Mouse (Mus musculus): ENCODE data around the gene Pola2. TPM values are rescaled to one million over a fixed set of nuclear protein-coding genes. Genes with fewer than 3 reads are reported as not detected.

Gene Pola2
- total RNA-seq, 2 experiments from 2014 or later, result 4.6 to 5.5 TPM

GRCm38 (mm10) chr19:5942581-5942980 is 21.4 kb downstream of the Pola2 start:
- no peak for DNase-seq (ENCODE audit: low spot score in 2 of 2)
- intact Hi-C loops (cut with DNase I), result no loop called here

- intact Hi-C loops (cut with DNase I), result no loop called here
- no peak for DNase-seq (ENCODE audit: low spot score in 2 of 2)
Observed at GRCm38 (mm10) chr19:5940656-5941055, 23.3 kb downstream of the Pola2 start.

- no peak for DNase-seq (ENCODE audit: low spot score in 2 of 2)
- intact Hi-C loops (cut with DNase I), result no loop called here
Observed at GRCm38 (mm10) chr19:5940173-5940572, 23.8 kb downstream of the Pola2 start.

DNA sequence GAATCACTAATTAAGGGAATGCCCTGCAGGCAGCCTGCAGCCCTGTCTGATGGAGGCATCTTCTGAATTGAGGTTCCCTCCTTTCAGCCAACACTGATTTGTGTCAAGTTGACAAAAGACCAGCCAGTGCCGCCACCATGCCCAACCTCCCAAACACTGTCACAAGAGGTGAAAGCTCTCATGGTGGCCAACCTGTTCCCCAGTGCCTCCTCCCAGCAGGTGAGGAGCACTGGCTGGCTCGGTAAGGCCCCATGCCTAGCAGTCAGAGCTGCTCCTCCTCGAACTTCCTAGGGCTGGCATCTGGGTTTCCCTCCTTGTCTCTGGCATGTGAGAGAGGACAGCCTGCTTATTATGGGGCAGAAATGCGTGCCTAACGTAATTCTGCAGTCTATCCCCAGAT is 24.3 kb downstream of the Pola2 start:
- intact Hi-C loops (cut with DNase I), result no loop called here
- no peak for DNase-seq (ENCODE audit: low spot score in 2 of 2)

DNA sequence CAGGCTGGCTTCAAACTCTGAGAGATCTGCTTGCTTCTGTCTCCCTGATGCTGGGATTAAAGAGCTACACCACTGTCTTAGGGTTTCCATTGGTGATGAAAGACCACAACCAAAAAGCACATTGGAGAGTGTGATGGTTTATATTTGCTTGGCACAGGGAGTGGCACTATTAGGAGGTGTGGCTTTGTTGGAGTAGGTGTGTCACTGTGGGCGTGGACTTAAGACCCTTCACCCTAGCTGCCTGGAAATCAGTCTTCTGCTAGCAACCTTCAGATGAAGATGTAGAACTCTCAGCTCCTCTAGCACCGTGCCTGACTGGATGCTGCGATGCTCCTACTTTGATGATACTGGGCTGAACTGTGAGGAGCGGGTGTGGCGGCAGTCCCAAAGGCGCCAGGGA is 25.5 kb downstream of the Pola2 start:
- intact Hi-C loops (cut with DNase I), result no loop called here
- DNase-seq (ENCODE audit: low spot score in 2 of 2), result no peak

- intact Hi-C loops (cut with DNase I), result no loop called here
- DNase-seq (ENCODE audit: low spot score in 2 of 2), result no peak
Observed at GRCm38 (mm10) chr19:5937836-5938406, 26.1 kb downstream of the Pola2 start.

DNA sequence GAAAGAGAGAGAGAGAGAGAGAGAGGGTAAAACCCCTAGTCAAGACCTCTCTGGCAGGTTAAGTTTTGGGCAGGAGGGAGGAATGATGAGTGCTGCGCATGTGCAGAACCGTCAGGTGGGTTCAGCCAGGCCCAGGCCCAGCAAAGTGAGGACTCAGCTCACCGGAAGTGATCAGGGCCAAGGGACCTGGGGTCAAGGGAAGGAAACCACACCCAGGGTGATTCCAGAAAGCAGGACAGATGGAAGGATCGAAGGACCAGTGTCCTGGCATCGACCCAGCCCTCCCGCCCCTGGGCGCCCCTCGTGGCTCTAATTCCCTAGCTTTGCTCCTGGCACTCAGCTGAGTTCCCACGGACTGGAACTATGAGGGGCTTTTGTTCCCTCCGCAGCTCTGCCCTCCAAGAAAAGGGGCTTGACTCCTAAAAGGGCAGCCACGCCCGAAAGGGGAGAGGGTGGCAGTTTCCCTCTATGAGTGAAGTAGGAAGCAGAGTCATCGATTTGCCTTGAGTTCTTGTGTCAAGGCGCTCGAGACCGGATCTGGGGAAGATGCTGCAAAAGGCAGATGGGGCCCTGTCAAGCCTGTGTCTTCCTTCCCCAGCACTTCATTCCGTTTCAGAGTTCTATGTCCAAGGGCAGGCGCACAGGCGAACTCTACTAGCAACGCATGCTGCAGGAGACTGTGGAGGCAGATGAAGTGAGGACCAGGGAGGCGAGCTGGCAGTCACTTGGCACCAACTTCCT is 26.7 kb downstream of the Pola2 start:
- no peak for DNase-seq (ENCODE audit: low spot score in 2 of 2)
- intact Hi-C loops (cut with DNase I), result no loop called here

DNA sequence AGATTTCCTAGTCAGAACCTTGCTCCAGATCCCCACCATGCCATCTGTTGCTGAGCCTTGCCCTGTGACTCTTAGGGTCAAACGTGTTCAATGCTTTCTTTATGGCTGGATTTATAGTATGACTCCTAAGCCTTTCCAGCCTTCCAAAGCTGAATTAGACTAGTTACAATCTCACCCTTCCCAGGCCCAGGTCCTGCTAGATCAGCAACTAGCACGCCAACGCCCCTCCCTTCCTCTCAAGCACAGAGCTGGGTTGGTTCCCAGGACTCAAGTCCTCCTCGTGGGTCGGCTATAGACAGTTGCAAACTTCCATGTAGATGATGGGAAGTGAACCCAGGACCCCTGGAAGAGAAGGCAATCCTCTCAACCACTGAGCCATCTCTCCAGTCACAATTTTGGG is 28.3 kb downstream of the Pola2 start:
- intact Hi-C loops (cut with DNase I), result no loop called here
- no peak for DNase-seq (ENCODE audit: low spot score in 2 of 2)

DNA sequence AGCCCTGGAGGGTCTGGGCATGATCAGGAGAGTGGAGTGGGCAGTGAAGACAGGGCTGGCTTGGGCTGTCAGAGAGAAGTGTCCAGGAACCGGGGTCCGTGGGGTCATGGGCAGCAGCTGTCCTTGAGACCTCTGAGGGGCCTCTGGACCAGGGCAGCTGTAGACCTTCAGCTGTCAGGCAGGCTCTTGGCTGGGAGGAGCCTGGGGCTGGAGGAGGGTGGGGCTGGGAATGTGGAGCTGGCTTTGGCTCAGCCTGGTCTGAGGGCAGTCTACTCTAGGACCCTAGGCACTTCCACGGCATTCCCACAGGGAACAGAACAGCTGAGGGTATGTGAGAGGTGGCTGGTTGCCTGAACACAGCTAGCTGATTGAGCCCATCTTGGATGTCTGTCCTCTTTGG is 28.7 kb downstream of the Pola2 start:
- DNase-seq (ENCODE audit: low spot score in 2 of 2), result no peak
- intact Hi-C loops (cut with DNase I), result no loop called here

DNA sequence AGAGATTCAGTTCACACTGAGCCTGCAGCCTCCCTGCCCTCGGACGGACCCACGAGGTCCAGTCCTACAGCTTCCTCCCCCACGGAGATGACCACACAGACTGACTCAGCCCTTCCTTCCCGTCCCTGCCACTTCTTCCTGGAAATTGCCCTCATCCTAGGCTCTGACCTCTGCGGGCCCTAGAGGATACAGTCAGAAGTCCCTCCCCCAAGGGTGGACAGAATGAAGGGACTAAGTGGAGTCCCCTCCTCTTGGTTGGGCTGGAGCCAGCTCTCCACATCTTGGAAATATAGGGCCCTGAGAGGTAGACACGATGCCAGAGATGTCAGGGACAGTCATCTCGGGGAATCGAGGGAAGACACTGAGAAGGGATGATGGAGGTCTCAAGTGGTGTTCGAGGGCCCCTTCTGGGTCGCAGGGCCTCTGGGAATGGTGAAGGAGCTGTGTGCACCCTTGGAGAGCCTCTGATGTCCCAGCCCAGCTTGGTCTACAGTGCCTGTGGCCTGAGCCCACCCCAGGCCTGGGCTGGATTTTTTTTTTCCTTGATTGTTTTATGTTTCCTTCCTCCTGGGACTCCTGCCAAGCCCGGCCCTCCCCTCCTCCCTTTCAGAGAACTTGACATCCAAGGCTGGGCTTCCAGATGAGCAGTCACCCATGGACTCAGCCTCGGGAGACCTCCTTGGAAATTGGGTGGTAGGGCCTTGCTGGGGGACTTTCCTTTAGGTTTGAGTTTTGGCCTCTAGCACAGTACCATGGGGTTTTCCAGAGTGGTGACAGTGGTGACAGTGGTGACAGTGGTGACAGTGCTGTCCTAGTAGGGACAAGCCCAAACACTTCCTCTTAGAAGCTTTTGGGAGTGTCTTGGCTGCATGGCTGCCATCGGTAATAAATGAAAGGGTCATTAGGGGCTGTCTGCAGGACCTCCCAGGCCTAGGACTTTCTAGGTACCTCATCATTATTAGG is 34.1 kb downstream of the Pola2 start:
- no peak for DNase-seq (ENCODE audit: low spot score in 2 of 2)
- intact Hi-C loops (cut with DNase I), result no loop called here

DNA sequence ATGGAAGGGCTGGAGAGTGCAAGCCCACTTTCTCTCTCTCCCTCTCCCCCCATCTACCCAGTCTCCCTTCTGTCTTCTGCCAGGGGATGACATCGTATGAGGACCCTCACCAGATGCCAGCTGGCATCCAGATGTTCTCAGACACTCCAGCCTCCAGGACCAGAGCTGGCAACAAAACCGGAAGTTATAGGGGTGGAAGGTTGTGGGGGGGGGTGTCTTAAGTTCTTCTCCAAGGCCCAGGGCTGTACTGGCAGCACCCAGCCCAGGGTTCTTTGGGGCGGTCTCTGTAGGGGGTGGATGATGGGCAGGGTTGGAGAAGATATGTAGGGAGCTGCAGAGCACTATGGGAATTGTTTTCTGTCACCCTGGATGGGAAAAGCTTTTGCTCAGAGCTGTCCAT is 35.5 kb downstream of the Pola2 start:
- DNase-seq (ENCODE audit: low spot score in 2 of 2), result no peak
- intact Hi-C loops (cut with DNase I), result no loop called here

DNA sequence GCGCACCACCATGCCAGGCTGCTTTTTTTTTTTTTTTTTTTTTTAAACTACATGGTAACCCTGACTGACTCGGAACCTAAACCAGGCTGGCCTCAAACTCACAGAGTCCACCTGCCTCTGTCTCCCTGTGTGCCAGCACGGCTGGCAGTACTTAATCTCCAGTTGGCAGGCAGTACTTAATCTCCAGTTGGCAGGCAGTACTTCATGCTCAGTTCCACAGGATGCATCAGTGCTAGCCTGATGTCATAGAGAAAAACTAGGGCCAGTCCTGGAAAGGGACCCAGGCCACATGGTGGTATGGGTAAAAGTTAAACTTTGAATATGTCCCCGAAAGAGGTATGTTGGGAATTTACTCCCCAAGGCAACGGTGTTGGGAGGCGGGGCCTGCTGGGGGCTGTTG is 35.9 kb downstream of the Pola2 start:
- intact Hi-C loops (cut with DNase I), result no loop called here
- no peak for DNase-seq (ENCODE audit: low spot score in 2 of 2)

DNA sequence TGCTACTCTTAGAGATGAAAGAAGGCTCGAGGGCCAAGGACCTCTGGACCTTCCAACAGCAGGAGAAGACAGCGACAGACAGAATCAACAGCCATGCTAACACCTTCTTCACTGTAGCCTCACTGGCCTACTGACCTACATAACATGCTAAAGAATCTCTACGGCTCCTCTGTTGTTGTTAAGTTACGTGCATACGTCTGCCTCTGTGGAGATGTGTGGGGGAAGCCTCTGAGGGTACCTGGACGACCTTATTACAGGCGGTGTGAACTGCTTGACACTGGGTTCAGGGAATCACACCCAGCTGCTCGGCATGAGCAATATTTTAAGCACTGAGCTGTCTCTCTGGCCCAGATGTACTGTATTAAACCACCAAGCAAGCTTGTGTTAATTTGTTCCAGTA is 36.5 kb downstream of the Pola2 start:
- intact Hi-C loops (cut with DNase I), result no loop called here
- no peak for DNase-seq (ENCODE audit: low spot score in 2 of 2)

DNA sequence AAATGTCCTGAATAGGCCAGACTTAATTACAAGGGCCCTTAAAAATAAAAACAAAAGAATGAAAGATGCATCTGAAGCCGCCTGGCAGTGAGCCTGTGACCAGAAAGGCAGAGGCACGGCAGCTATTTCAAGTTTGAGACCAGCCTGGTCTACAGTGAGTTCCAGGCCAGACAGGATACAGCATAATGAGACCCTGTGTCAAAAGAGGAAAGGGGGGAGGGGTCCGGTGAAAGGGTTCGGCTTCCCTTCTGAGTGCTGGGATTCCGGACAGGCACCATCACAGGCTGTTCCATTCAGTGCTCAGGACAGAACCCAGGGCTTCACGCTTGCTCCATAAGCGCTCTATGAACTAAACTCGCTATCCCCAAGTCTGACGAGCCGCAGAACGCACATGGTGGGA is 37.0 kb downstream of the Pola2 start:
- intact Hi-C loops (cut with DNase I), result no loop called here
- no peak for DNase-seq (ENCODE audit: low spot score in 2 of 2)

- intact Hi-C loops (cut with DNase I), result no loop called here
- DNase-seq (ENCODE audit: low spot score in 2 of 2), result no peak
Observed at GRCm38 (mm10) chr19:5925311-5925855, 38.6 kb downstream of the Pola2 start.

DNA sequence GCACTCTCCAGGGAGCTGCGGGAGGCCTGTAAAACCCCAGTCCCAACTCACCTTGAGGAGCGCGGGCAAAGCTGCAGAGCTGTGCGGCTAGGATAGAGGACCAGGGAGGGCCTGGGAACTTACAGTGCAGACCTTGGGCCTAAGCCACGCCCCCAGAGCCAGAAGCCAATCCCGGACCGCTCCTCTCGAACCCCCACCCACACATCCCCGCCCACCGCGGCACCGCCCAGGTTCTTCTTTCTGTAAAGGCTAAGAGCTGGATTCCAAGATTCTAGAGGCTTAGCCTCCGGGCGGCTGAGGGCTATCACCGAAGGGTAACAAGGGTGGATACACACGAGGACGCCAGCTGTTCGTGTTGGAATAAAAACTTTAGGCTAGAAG is 39.3 kb downstream of the Pola2 start, which contains the start of gene Cdc42ep2:
Cdc42ep2 (minus strand) TSS at position 104 of the 381 bp plus-strand sequence.
- intact Hi-C loops (cut with DNase I), result loop anchor here (1.0 to 5.0 kb wide), 2 partner anchors 32 to 93 kb away; partner anchors contain the start of gene Capn1
- peak; percentile 88 for DNase-seq (ENCODE audit: low spot score in 2 of 2)

- intact Hi-C loops (cut with DNase I), result loop anchor here (1.0 to 5.0 kb wide), 2 partner anchors 32 to 93 kb away; partner anchors contain the start of gene Capn1
- peak; percentile 79 to 85 for DNase-seq (ENCODE audit: low spot score in 2 of 2)
Observed at GRCm38 (mm10) chr19:5923990-5924712, 39.9 kb downstream of the Pola2 start.

DNA sequence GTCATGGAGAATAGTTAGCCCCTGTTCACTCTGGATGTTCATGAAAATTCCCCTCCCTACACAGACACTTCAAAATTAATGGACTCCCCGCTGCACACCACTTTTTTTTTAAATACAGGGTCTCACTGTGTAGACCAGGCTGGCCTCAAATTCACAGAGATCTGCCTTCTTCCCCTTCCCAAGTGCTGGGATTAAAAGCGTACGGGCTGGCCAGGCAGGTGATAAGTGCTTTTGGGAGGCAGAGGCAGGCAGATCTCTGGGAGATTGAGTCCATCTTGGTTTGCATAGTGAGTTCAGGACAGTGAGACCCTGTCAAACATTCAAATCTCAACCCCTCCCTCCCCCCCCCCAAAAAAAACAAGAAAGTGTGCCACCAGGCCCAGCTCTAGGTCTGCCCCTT is 41.0 kb downstream of the Pola2 start:
- intact Hi-C loops (cut with DNase I), result loop anchor here (5.0 kb wide), 1 partner anchor 94 kb away; the partner anchor contains the start of gene Capn1
- no peak for DNase-seq (ENCODE audit: low spot score in 2 of 2)
